27 mouse cellular contexts compared by ENCODE assay signal in genomic region chrX:166565401-166565800, GRCm38 (mm10). TPM values are rescaled to one million over a fixed set of nuclear protein-coding genes. Genes with fewer than 3 reads are reported as not detected.
DNase-seq lines count a peak whose midpoint lies in the region; ATAC-seq and TF ChIP-seq lines count a peak whose summit lies in the region.
"Had no signal": no experiment of that assay in that cellular context is flagged by ENCODE, and none has a peak within 500 bp of the region (broad histone marks: within the 10 kb centered on the region; RNA-seq: fewer than 3 reads in every experiment).

No protein-coding gene starts in this region.

- peak overlapping the region; percentile 92 for H3K27ac ChIP-seq in embryonic fibroblast, embryonic 13.5 days (ENCODE audit: insufficient read depth, low read length)
- peak overlapping the region; percentile 69 for H3K27ac ChIP-seq in limb, embryonic 15.5 days
- H3K27ac ChIP-seq: forebrain, embryonic 12.5 days; gastrocnemius, adult 2 months; heart, embryonic 15.5 days; hindbrain, embryonic 15.5 days; liver, embryonic 12.5 days; midbrain, embryonic 15.5 days; neural tube, embryonic 15.5 days had no signal

- TF ChIP-seq CTCF in embryonic fibroblast, embryonic 13.5 days (IDR thresholded peaks at IDR 0.05; ENCODE audit: borderline replicate concordance, insufficient read depth, low read length): no peak

- no peak for TF ChIP-seq POLR2A in embryonic fibroblast, embryonic 13.5 days (IDR thresholded peaks at IDR 0.05; ENCODE audit: low read depth, low read length)

- no peaks in the 10 kb centered on the region for H3K9me3 ChIP-seq in limb, embryonic 15.5 days
- H3K9me3 ChIP-seq: forebrain, embryonic 12.5 days; heart, embryonic 15.5 days; hindbrain, embryonic 15.5 days; liver, embryonic 12.5 days; midbrain, embryonic 15.5 days; neural tube, embryonic 15.5 days had no signal

- no peak overlapping the region for H3K4me3 ChIP-seq in embryonic fibroblast, embryonic 13.5 days (ENCODE audit: insufficient read depth, low read length)
- H3K4me3 ChIP-seq in limb, embryonic 15.5 days: no peak overlapping the region
- H3K4me3 ChIP-seq: forebrain, embryonic 12.5 days; gastrocnemius, adult 2 months; heart, embryonic 15.5 days; hindbrain, embryonic 15.5 days; liver, embryonic 12.5 days; megakaryocyte, embryonic 14.5 days; midbrain, embryonic 15.5 days; myocyte; neural tube, embryonic 15.5 days had no signal

- no peak for ATAC-seq in limb, embryonic 15.5 days (ENCODE audit: insufficient number of reproducible peaks, low FRiP score, low TSS enrichment, low read depth)
- ATAC-seq: CD4-positive, CD25-positive, alpha-beta regulatory T cell, adult 4 months; liver, embryonic 12.5 days; midbrain, embryonic 15.5 days; Patski had no signal

- 50% methylated on average over 5 of the region's 5 CpGs for WGBS in limb, embryonic 15.5 days

- peaks cover 7% of the 10 kb centered on the region; the same call in 1 of the 2 replicates for H3K27me3 ChIP-seq in limb, embryonic 15.5 days
- H3K27me3 ChIP-seq: heart, embryonic 15.5 days; hindbrain, embryonic 15.5 days; liver, embryonic 12.5 days; midbrain, embryonic 15.5 days had no signal

- no peaks in the 10 kb centered on the region for H3K36me3 ChIP-seq in limb, embryonic 15.5 days
- H3K36me3 ChIP-seq: forebrain, embryonic 12.5 days; heart, embryonic 15.5 days; hindbrain, embryonic 15.5 days; liver, embryonic 12.5 days; midbrain, embryonic 15.5 days; neural tube, embryonic 15.5 days had no signal

- DNase-seq in embryo, embryonic 11 days: peak; percentile 6
- DNase-seq in embryo, embryonic 9.5 days (ENCODE audit: extremely low spot score): no peak
- DNase-seq in ZHBTc4 (ENCODE audit: low read depth, low spot score): peak; percentile 9
- DNase-seq in ovary, adult 18-20 months (ENCODE audit: low spot score): no peak
- no peak for DNase-seq in adrenal gland, postnatal 25 days
- DNase-seq: adrenal gland, postnatal 14 days; cerebellum, adult 11 months; cerebellum, postnatal 10 days; gastrocnemius, adult 2 months; heart, adult 18-20 months; heart, postnatal 4 days; kidney, postnatal 10 days; layer of hippocampus, postnatal 36 days; lung, adult 2 months; thymus, postnatal 25 days had no signal

- no peak overlapping the region for H3K4me2 ChIP-seq in limb, embryonic 15.5 days
- H3K4me2 ChIP-seq: forebrain, embryonic 12.5 days; heart, embryonic 15.5 days; hindbrain, embryonic 15.5 days; liver, embryonic 12.5 days; midbrain, embryonic 15.5 days; neural tube, embryonic 15.5 days had no signal

- peaks cover 2% of the 10 kb centered on the region; the same call in 1 of the 2 replicates for H3K4me1 ChIP-seq in embryonic fibroblast, embryonic 13.5 days (ENCODE audit: control insufficient read depth, insufficient read depth, low read length)
- H3K4me1 ChIP-seq in limb, embryonic 15.5 days: no peaks in the 10 kb centered on the region
- H3K4me1 ChIP-seq: forebrain, embryonic 12.5 days; heart, embryonic 15.5 days; hindbrain, embryonic 15.5 days; liver, embryonic 12.5 days; megakaryocyte, embryonic 14.5 days; midbrain, embryonic 15.5 days; neural tube, embryonic 15.5 days had no signal

- no peak overlapping the region for H3K9ac ChIP-seq in limb, embryonic 15.5 days
- H3K9ac ChIP-seq: forebrain, embryonic 12.5 days; heart, embryonic 15.5 days; hindbrain, embryonic 15.5 days; liver, embryonic 12.5 days; midbrain, embryonic 15.5 days; neural tube, embryonic 15.5 days had no signal

RNA-seq across cellular contexts. Expression of gene Egfl6, which starts 20.1 kb away (rescaled TPM):
- 6.0 and 58.7 TPM in 2 replicates for polyA plus RNA-seq in embryonic fibroblast, embryonic 13.5 days (2011; ENCODE audit: insufficient read length, low read depth, missing spikeins)
- 143 and 150 TPM in 2 replicates for polyA plus RNA-seq in limb, embryonic 15.5 days (2015; fragmentation: Nextera tagmentation; extraction: Ambion mirVana)
- 23.9 and 24.9 TPM in 2 replicates for total RNA-seq in adrenal gland, postnatal 25 days (2021)
- polyA plus RNA-seq: CD4-positive, CD25-positive, alpha-beta regulatory T cell, adult 4 months; myocyte; Patski had no signal

RNA-seq across cellular contexts. Expression of gene Tceanc, which starts 47.0 kb away (rescaled TPM):
- polyA plus RNA-seq in embryonic fibroblast, embryonic 13.5 days (2011; ENCODE audit: insufficient read length, low read depth, missing spikeins): 2.4 and 5.9 TPM in 2 replicates
- polyA plus RNA-seq in limb, embryonic 15.5 days (2015; fragmentation: Nextera tagmentation; extraction: Ambion mirVana): 7.2 and 8.2 TPM in 2 replicates
- total RNA-seq in adrenal gland, postnatal 25 days (2021): 5.0 and 7.1 TPM in 2 replicates

Comparison
In these comparisons a context has a peak if more than half of its experiments do, and no peak if none do; other contexts are left out.
1. DNase-seq: peak in embryo, embryonic 11 days (single experiment) and ZHBTc4 (single experiment); none in embryo, embryonic 9.5 days (single experiment), ovary, adult 18-20 months (single experiment) and adrenal gland, postnatal 25 days (single experiment).